Mouse (Mus musculus): Measurements from ENCODE around the gene Dnajc22. TPM values are rescaled to one million over a fixed set of nuclear protein-coding genes. Genes with fewer than 3 reads are reported as not detected.

The Dnajc22 gene
- polyA plus RNA-seq, 1 experiment from 2014 or later, result 8.0 TPM

DNA sequence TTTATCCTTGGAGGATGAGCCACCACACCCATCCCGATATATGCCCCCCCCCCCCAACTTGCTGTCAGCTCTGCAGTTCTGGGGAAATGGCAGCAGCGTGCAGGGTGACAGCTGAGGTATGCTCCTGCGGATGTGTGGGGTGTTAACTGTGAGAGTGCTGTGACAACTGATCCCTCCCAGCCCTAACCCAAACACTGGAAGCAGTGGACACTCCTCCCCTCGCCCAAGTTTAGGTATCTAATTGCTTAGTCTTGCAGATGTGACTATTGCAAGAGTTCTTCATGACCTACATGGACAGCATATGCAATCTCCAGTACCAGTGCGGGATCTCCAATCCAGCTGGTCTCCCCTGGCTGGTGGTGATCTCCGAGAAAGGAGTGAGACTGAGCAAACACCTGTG lies 2.4 kb downstream of the Dnajc22 start:
- H3K4me3 ChIP-seq (ENCODE audit: low read length), result peak overlapping the region; percentile 19; the same call in 1 of the 2 replicates

DNA sequence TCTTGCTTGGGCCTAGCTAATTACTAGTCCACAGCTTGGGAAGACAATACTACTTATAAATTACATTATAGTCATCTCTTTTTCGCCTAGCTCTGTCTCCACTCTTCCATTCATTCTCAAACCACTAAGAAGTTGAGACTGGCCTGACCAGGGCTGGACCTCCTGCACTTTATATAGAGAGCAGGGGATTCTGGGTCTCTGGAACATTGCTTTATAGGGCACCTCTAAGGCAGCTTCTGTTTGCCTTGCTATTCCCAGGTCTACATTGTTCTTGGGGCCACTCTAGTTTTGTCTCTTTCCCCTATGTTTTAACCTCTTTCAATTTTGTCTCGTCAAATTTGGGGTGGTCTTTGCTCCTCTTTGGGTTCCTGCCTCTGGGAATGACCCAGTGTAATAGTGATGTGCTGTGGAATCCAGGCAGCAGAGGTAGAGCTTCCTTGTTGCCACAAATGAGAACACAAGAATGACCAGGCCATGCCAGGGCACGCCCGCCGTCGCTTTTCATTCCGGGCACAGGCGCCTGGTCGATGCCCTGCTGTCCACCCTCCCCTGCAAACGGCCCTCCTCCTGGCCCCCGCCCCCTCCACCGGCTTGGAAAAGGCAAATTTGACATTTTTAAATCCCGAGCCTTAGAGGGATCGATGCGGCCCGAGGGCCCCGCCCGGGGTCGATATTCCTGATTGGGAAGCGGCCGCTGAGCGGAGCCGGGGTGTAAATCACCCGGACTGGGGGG lies 3.3 kb downstream of the Dnajc22 start:
- Histone ChIP-seq H3K9me3 (ENCODE audit: low read length) (no peaks in the 10 kb centered on the region), H3K27me3 (ENCODE audit: insufficient read depth, low read length) (peaks cover 58% of the 10 kb centered on the region), H3K4me2 (replicated peaks; ENCODE audit: low read depth, low read length) (peak overlapping the region; percentile 77), H3K4me3 (ENCODE audit: low read length) (peak overlapping the region; percentile 37), H3K4me1 (ENCODE audit: insufficient read depth, low read length) (peaks cover 57% of the 10 kb centered on the region), H3K27ac (ENCODE audit: low read length) (peak overlapping the region; percentile 75; the same call in 1 of the 2 replicates), H3K36me3 (ENCODE audit: insufficient read depth, low read length) (no peaks in the 10 kb centered on the region), H3K9ac (replicated peaks; ENCODE audit: low read length) (peak overlapping the region; percentile 59)
- no peak for ATAC-seq (ENCODE audit: low FRiP score, low TSS enrichment)
- 4% methylated on average over 24 of the region's 24 CpGs for WGBS

More for the DNA sequence above, 2.4 kb downstream of the Dnajc22 start:
- peak overlapping the region; percentile 75; the same call in 1 of the 2 replicates for H3K27ac ChIP-seq (ENCODE audit: low read length)
- H3K9ac ChIP-seq (replicated peaks; ENCODE audit: low read length), result no peak overlapping the region
- H3K4me2 ChIP-seq (replicated peaks; ENCODE audit: low read depth, low read length), result peak overlapping the region; percentile 39
- no peak for ATAC-seq (ENCODE audit: low FRiP score, low TSS enrichment)
- 10% methylated on average over 6 of the region's 6 CpGs for WGBS
- H3K4me1 ChIP-seq (ENCODE audit: insufficient read depth, low read length), result peaks cover 57% of the 10 kb centered on the region
- peaks cover 67% of the 10 kb centered on the region for H3K27me3 ChIP-seq (ENCODE audit: insufficient read depth, low read length)
- H3K9me3 ChIP-seq (ENCODE audit: low read length), result no peaks in the 10 kb centered on the region
- H3K36me3 ChIP-seq (ENCODE audit: insufficient read depth, low read length), result no peaks in the 10 kb centered on the region

DNA sequence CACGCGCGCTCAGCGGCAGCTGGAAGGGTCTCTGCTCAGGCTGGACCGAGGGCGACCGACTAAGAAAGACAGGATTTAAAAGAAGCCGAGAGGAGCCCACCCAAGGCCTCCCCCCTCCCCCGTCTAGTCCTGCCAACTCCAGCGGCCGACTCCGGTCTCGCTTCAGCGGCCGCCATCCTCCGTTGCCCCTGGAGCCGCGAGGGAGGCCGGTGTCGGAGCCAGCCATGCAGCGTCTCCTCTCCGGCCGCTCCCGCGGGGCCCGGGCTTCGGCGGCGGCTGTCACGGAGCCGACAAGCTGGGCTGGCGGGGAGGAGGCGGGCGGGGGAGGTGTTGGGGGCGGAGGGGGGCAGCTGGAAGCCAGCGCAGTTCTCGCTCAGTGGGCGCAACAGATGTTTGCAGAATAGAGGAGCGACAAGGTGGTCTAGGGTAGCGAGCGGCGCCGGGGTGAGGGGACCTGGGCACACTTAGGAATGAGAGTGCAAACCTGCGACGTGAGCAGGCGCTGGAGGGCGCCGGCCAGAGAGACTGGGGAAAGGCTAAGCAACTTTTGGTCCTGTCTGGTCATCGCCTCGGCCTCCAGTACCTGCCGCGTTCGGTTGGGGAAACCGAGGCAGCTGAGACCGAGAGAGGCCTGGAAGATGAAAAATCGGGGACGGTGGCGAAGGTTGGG lies 4.0 kb downstream of the Dnajc22 start:
- Histone ChIP-seq H3K36me3 (ENCODE audit: insufficient read depth, low read length) (no peaks in the 10 kb centered on the region), H3K27me3 (ENCODE audit: insufficient read depth, low read length) (peaks cover 53% of the 10 kb centered on the region), H3K27ac (ENCODE audit: low read length) (peak overlapping the region; percentile 75), H3K4me1 (ENCODE audit: insufficient read depth, low read length) (peaks cover 57% of the 10 kb centered on the region), H3K4me2 (replicated peaks; ENCODE audit: low read depth, low read length) (peak overlapping the region; percentile 77), H3K9ac (replicated peaks; ENCODE audit: low read length) (peak overlapping the region; percentile 59), H3K4me3 (ENCODE audit: low read length) (peak overlapping the region; percentile 37), H3K9me3 (ENCODE audit: low read length) (no peaks in the 10 kb centered on the region)
- peak; percentile 36 for ATAC-seq (ENCODE audit: low FRiP score, low TSS enrichment)
- WGBS, result 0% methylated on average over 52 of the region's 58 CpGs

DNA sequence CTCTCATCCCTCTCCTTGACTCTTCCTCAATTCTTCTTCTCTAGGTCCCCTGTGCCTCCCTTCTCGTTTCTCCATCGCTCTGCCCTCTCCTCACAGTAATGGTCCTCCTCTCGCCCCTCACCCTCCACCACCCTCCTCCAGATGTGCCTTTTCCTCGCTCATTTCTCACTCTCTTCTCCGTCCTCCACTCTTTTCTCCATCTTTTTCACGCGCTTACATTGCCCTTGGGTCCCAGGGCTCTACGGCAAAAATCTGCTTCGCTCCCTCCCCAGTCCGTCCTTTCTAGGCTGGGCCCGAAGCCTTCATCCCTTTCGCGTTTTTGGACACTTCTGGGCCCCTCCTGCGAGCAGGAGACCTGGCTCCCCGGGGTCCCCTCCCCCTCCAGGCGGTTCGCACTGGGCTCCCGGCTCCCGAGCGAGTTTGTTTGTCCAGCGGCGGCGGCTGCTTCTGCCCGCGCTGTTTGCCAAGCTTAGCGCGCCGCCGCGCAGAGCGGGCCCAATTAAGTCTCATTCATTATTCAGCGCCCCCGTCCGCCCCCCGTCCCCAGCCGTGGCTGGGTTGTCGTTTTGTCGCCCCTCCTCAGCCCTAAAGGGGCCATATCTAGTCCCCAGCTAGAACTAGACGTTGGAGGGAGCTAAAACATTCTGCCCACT lies 5.0 kb downstream of the Dnajc22 start:
- ATAC-seq (ENCODE audit: low FRiP score, low TSS enrichment), result no peak
- Histone ChIP-seq H3K27me3 (ENCODE audit: insufficient read depth, low read length) (peaks cover 44% of the 10 kb centered on the region), H3K4me1 (ENCODE audit: insufficient read depth, low read length) (peaks cover 56% of the 10 kb centered on the region), H3K27ac (ENCODE audit: low read length) (0 out of 2 replicates have a peak overlapping the region, but pooled peaks have one; percentile 37), H3K9me3 (ENCODE audit: low read length) (no peaks in the 10 kb centered on the region), H3K36me3 (ENCODE audit: insufficient read depth, low read length) (no peaks in the 10 kb centered on the region), H3K9ac (replicated peaks; ENCODE audit: low read length) (peak overlapping the region; percentile 56), H3K4me3 (ENCODE audit: low read length) (peak overlapping the region; percentile 37), H3K4me2 (replicated peaks; ENCODE audit: low read depth, low read length) (peak overlapping the region; percentile 77)
- under 1% methylated on average over 39 of the region's 39 CpGs for WGBS

DNA sequence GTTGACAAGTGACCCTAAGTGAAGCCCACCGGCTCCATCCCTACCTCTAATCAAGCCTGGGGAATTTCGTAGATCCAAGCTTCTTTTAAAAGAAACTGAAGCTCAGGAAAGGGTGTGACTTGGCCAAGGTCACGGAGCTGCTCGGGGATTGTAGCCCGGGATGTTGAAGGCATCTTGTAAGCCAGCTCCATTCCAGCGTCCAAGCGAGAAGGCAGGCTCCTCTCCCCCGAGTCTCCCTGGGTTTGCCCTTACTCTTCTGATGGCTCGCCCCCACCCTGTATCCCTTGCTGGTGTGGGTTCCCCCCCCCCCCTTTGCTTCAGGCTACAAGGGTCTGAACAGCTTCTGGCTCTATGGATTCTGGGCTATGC lies 5.5 kb downstream of the Dnajc22 start:
- 2% methylated on average over 9 of the region's 9 CpGs for WGBS
- Histone ChIP-seq H3K9me3 (ENCODE audit: low read length) (no peaks in the 10 kb centered on the region), H3K9ac (replicated peaks; ENCODE audit: low read length) (peak overlapping the region; percentile 56), H3K36me3 (ENCODE audit: insufficient read depth, low read length) (no peaks in the 10 kb centered on the region), H3K27me3 (ENCODE audit: insufficient read depth, low read length) (peaks cover 42% of the 10 kb centered on the region), H3K4me1 (ENCODE audit: insufficient read depth, low read length) (peaks cover 51% of the 10 kb centered on the region), H3K27ac (ENCODE audit: low read length) (no peak overlapping the region), H3K4me3 (ENCODE audit: low read length) (peak overlapping the region; percentile 37), H3K4me2 (replicated peaks; ENCODE audit: low read depth, low read length) (peak overlapping the region; percentile 77)
- no peak for ATAC-seq (ENCODE audit: low FRiP score, low TSS enrichment)

DNA sequence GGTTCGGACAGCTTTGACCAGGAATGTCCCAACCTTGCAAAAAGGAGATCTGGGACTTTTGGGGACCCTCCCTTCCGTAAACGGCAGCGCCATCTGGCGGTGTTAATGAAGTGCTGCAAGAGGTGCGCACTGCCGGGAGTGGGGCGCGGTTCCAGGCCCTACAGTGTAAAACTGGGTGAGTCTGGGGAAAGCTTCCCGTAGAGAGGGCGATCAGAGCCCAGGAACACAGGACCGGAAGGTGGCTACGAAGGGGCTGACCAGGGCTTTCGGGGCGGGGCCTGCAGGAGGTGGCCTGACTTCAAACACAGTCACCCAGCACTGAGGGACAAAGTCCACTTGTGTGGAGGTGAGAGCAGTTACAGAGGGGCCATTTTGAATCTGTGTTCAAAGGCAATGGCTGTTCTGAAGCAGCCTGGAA lies 6.2 kb downstream of the Dnajc22 start:
- Histone ChIP-seq H3K27me3 (ENCODE audit: insufficient read depth, low read length) (peaks cover 42% of the 10 kb centered on the region), H3K4me1 (ENCODE audit: insufficient read depth, low read length) (peaks cover 46% of the 10 kb centered on the region), H3K9ac (replicated peaks; ENCODE audit: low read length) (peak overlapping the region; percentile 46), H3K27ac (ENCODE audit: low read length) (peak overlapping the region; percentile 32), H3K4me2 (replicated peaks; ENCODE audit: low read depth, low read length) (peak overlapping the region; percentile 77), H3K4me3 (ENCODE audit: low read length) (peak overlapping the region; percentile 37), H3K9me3 (ENCODE audit: low read length) (no peaks in the 10 kb centered on the region), H3K36me3 (ENCODE audit: insufficient read depth, low read length) (no peaks in the 10 kb centered on the region)
- ATAC-seq (ENCODE audit: low FRiP score, low TSS enrichment), result peak; percentile 66
- WGBS, result 2% methylated on average over 15 of the region's 15 CpGs

DNA sequence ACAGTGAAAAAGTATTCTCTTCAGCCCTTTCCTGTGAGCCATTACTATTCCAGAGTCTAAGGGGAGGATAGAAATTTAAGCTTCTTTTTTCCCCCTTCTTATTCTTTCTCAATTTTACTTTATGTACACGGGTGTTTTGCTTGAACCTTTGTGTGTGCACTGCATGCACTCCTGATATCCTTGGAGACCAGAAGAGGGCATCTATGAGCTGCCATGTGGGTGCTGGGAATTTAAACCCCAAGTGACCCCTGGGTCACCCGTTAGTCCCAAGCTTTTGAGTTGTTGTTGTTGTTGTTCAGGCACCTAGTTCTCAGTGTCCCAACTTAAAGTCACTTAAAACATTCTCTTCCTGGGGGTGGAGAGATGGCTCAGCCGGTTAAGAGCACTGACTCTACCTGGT lies 7.0 kb downstream of the Dnajc22 start:
- Histone ChIP-seq H3K36me3 (ENCODE audit: insufficient read depth, low read length) (no peaks in the 10 kb centered on the region), H3K27me3 (ENCODE audit: insufficient read depth, low read length) (peaks cover 37% of the 10 kb centered on the region), H3K4me1 (ENCODE audit: insufficient read depth, low read length) (peaks cover 40% of the 10 kb centered on the region), H3K4me2 (replicated peaks; ENCODE audit: low read depth, low read length) (peak overlapping the region; percentile 77; the same call in 1 of the 2 replicates), H3K9me3 (ENCODE audit: low read length) (no peaks in the 10 kb centered on the region), H3K4me3 (ENCODE audit: low read length) (no peak overlapping the region), H3K27ac (ENCODE audit: low read length) (no peak overlapping the region), H3K9ac (replicated peaks; ENCODE audit: low read length) (no peak overlapping the region)
- WGBS, result 62% methylated on average over 3 of the region's 3 CpGs
- ATAC-seq (ENCODE audit: low FRiP score, low TSS enrichment), result no peak

DNA sequence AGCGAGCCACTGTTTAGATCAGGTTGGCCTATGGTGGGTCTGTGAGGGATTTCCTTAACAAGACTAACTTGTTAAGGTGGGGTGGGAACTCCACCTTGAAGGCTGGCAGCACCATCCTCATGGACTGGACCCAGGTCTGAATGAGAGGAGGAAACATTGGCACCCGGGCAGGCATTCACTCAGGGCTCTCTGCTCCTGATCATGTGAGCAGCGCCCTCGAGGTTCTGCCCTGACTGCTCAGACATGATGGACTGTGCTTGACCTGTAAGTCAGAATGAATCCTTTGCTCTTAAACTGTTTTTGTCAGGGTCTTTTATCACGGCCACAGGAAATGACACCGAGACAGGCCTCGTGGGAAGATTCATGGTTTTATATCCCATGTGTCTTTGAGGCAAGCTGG lies 12.3 kb downstream of the Dnajc22 start:
- Histone ChIP-seq H3K27ac (ENCODE audit: low read length) (no peak overlapping the region), H3K9ac (replicated peaks; ENCODE audit: low read length) (no peak overlapping the region), H3K4me3 (ENCODE audit: low read length) (no peak overlapping the region), H3K36me3 (ENCODE audit: insufficient read depth, low read length) (no peaks in the 10 kb centered on the region), H3K4me1 (ENCODE audit: insufficient read depth, low read length) (no peaks in the 10 kb centered on the region), H3K4me2 (replicated peaks; ENCODE audit: low read depth, low read length) (no peak overlapping the region), H3K27me3 (ENCODE audit: insufficient read depth, low read length) (no peaks in the 10 kb centered on the region), H3K9me3 (ENCODE audit: low read length) (0 out of 2 replicates have a peak, but pooled peaks cover 4% of the 10 kb centered on the region)
- ATAC-seq (ENCODE audit: low FRiP score, low TSS enrichment), result no peak
- WGBS, result 34% methylated on average over 7 of the region's 7 CpGs

DNA sequence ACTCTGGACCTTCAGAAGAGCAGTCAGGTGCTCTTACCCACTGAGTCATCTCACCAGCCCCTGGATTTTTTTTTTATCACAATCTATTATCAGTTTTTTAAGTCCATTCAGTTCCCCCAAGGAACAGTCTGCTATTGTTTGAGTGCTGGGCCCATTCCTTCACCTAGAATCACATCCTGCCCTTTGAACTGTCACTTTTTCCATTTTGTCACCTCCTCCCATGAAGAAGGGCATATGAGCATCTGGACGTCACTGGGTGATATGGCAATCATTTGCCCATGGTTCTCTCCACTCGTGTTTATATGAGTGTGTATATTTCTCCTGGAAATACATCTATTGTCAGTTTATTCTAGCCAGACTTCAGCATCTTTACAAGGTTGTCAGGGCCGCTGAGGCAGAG lies 14.9 kb downstream of the Dnajc22 start:
- H3K4me3 ChIP-seq (ENCODE audit: low read length), result no peak overlapping the region
- no peaks in the 10 kb centered on the region for H3K4me1 ChIP-seq (ENCODE audit: insufficient read depth, low read length)
- 0 out of 2 replicates have a peak, but pooled peaks cover 4% of the 10 kb centered on the region for H3K9me3 ChIP-seq (ENCODE audit: low read length)
- no peak overlapping the region for H3K4me2 ChIP-seq (replicated peaks; ENCODE audit: low read depth, low read length)
- H3K9ac ChIP-seq (replicated peaks; ENCODE audit: low read length), result no peak overlapping the region
- no peaks in the 10 kb centered on the region for H3K36me3 ChIP-seq (ENCODE audit: insufficient read depth, low read length)
- H3K27ac ChIP-seq (ENCODE audit: low read length), result no peak overlapping the region
- 80% methylated on average over 3 of the region's 3 CpGs for WGBS
- ATAC-seq (ENCODE audit: low FRiP score, low TSS enrichment), result no peak
- H3K27me3 ChIP-seq (ENCODE audit: insufficient read depth, low read length), result no peaks in the 10 kb centered on the region

Data from kidney, embryonic 16.5 days (tissue).